Mouse (Mus musculus) mesoderm, embryonic 11.5 days (tissue): ENCODE measurements at regions not wholly inside any gene's neighbourhood (a gene's known extent, or its start where the extent isn't known, plus 50 kb on each side); places are given as distances from the start of the nearest gene placed in this dataset.
"Not testable (repeated sequence)": the region's sequence is repeated elsewhere in the genome, so short reads cannot be mapped to it uniquely, and the experiment has no call there.

Experiments
- DNase-seq: peaks from one replicate; pipeline ENCODE4 v3.0.0-alpha.2; 2012; ENCODE audit warnings: low read depth, low spot score

- peak; percentile 17 for DNase-seq
Measured at GRCm38 (mm10) chr14:71654785-71655627, 836.6 kb downstream of the Gm9195 start.

GRCm38 (mm10) chr14:71642536-71642935 is 849.1 kb downstream of the Gm9195 start:
- no peak for DNase-seq

GRCm38 (mm10) chr14:71639083-71639482 is 852.6 kb downstream of the Gm9195 start:
- DNase-seq = no peak

- no peak for DNase-seq
Measured at GRCm38 (mm10) chr14:71635091-71635490, 856.5 kb downstream of the Gm9195 start.

GRCm38 (mm10) chr14:71609698-71610301 is 881.8 kb downstream of the Gm9195 start:
- no peak for DNase-seq

GRCm38 (mm10) chr14:71603710-71604109 is 887.9 kb downstream of the Gm9195 start:
- DNase-seq = no peak

GRCm38 (mm10) chr14:71597859-71598258 is 893.8 kb downstream of the Gm9195 start:
- DNase-seq = no peak

GRCm38 (mm10) chr14:71588694-71589240 is 902.9 kb downstream of the Gm9195 start:
- no peak for DNase-seq

- DNase-seq = no peak
Measured at GRCm38 (mm10) chr14:71588006-71588405, 903.6 kb downstream of the Gm9195 start.

GRCm38 (mm10) chr14:71564816-71565215 is 926.8 kb downstream of the Gm9195 start:
- no peak for DNase-seq

GRCm38 (mm10) chr14:71561906-71562305 is 929.7 kb downstream of the Gm9195 start:
- no peak for DNase-seq

- not testable (repeated sequence) for DNase-seq
Measured at GRCm38 (mm10) chr14:71554324-71554723, 937.3 kb downstream of the Gm9195 start.

- DNase-seq = no peak
Measured at GRCm38 (mm10) chr14:71543580-71543979, 943.9 kb upstream of the Fam160b2 start.

GRCm38 (mm10) chr14:71532074-71532659 is 932.5 kb upstream of the Fam160b2 start:
- no peak for DNase-seq

- DNase-seq = no peak
Measured at GRCm38 (mm10) chr14:71531298-71531697, 931.7 kb upstream of the Fam160b2 start.

- DNase-seq = peak; percentile 23
Measured at GRCm38 (mm10) chr14:71530421-71530820, 930.8 kb upstream of the Fam160b2 start.

GRCm38 (mm10) chr14:71518541-71518940 is 918.9 kb upstream of the Fam160b2 start:
- DNase-seq = no peak

GRCm38 (mm10) chr14:71500851-71501250 is 901.2 kb upstream of the Fam160b2 start:
- no peak for DNase-seq

GRCm38 (mm10) chr14:71491201-71491600 is 891.6 kb upstream of the Fam160b2 start:
- no peak for DNase-seq

GRCm38 (mm10) chr14:71486176-71486970 is 886.7 kb upstream of the Fam160b2 start:
- DNase-seq = no peak

GRCm38 (mm10) chr14:71475656-71476055 is 876.0 kb upstream of the Fam160b2 start:
- DNase-seq = no peak

GRCm38 (mm10) chr14:71473907-71474306 is 874.3 kb upstream of the Fam160b2 start:
- DNase-seq = no peak
